Mouse (Mus musculus): Measurements from ENCODE around the gene Ube2l6.

Gene Ube2l6

DNA sequence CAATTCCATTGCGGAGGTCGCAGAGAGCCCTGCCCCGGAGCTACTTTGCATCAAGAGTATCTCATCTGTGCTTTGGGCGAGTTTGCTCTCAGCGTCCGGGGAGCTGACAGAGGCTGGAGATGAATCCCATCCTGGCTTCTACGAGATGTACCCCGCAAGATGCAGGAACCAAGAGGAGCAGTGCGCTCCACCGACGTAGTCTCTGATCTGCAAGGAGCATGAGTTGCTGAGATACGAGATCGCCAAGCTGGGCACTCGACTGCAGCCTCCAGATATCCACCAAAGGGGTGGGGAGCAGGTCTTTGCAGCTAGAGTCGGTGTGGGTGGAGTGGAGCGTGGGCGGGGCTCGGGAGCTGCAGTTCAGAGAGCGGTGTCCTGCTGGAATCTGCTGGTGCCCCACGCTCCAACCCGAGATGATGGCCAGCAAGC, at the start of gene Ube2l6:
Ube2l6 (plus strand) TSS at position 336 of the 429 bp plus-strand sequence.
- peak; percentile 68 to 77 for DNase-seq (ENCODE audit: low spot score in 2 of 2)

DNA sequence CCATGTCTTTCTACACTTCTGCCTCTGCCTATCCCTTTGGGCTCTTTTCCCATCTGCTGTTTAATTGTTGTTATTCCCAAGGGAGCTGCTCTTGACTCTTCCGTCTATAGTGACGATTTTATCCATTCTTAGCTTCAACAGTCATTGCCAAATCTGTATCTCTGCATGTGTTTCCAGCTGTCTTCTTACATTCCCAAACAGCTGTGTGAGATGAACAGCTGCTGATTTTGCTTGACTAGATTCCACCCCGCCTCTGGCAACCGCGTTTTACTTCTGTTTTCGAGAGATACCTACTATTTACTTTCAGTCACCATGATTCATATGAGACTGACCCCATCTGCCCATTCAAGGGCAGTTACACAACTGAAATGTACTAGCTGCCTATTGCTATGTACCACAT, 48.5 kb upstream of the Ube2l6 start:
- DNase-seq (ENCODE audit: low spot score in 2 of 2), result no peak

DNA sequence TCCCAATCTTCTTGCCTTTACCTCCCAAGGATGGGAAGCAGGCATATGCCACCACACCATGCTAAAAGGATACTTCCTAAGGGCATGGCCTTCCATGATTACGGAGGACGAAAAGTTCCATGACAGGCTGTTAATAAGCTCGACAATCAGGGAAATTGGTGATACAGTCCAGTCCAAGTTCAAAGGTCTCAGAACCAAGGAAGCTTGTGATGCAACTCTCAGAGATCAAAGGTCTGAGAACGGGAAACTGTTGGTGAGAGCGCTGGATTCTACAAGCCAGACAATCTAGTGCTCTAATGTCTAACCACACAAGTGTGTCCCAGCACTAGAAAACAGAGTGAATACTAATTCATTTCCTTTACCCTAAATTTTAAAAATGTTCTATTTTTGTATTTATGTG, 42.4 kb upstream of the Ube2l6 start:
- no peak for DNase-seq (ENCODE audit: low spot score in 2 of 2)

DNA sequence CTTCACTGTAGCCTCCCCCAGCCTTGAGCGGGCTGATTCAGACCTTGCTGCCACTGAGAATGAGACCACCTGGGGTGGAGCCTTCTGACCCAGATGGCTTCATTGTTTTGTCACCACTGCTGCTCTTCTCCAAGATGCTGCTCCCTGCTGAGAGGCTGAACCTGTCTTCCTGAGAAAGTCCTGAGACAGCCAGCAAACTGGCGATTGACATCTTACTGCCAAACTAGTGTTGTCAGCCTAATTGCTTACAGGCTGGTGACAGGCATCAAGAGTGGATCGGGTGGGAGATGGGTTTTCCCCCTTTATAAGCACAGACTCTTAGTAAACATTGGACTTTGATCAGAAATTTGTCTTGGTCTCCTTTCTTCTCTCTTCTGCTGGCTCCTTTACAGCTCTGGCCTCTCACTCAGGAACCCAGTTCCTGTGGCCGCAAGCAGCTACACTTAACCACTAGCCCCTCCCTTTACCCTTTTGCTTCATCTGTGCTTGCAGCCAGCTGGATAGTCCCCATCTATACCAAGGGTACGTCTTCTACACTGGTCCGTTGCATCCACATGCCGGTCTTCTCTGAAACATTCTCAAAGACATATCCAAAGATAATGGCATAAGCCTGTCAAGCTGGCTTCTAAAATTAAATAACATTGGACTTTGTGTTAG, 41.5 kb upstream of the Ube2l6 start:
- no peak for DNase-seq (ENCODE audit: low spot score in 2 of 2)

DNA sequence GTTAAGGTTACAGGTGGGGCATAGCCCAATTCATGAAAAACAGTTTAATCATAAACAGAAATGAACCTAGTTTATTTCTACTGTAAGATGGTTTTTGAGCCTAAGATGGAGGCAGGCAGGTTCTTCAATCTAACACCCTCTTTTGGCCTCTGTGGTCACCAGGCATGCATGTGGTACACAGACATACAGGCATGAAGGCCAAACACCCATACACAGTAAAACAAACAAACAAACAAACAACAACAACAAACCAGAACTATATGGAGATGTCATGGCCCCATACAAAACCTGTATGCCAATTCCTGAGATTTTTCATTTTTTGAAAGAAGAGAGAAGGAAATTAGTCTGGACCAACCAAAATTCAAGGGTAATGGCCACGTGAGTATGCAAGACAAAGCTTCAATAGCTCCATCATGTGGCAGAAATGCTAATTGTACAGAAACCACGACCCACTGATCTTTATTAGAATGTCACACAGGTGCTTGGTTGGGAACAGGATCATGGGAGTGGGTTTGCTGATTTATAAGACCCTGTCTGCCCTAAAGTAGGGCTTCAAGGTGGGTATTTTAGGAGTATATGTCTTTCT, 40.0 kb upstream of the Ube2l6 start:
- peak in 1 of 2 experiments; percentile 30 for DNase-seq (ENCODE audit: low spot score in 2 of 2)

DNA sequence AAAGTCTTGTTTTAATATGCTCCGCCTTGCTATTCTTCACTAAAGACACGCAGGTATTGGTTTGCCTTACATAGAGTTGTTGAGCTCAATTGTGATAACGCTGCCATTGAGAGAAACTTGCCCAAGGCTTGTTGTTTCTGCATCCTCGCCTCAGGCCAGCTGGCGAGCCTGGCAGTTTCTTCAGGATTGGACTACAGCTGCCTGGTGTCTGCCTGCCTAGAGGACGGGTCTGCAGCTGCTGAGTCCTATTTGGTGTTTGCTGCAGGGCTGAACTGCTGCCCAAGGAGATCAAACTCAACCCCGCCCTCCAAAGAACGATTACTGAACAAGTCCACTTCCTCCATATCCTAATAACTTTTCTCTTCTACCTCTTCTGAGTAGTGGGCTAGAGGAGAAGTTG, 37.9 kb upstream of the Ube2l6 start:
- no peak for DNase-seq (ENCODE audit: low spot score in 2 of 2)

DNA sequence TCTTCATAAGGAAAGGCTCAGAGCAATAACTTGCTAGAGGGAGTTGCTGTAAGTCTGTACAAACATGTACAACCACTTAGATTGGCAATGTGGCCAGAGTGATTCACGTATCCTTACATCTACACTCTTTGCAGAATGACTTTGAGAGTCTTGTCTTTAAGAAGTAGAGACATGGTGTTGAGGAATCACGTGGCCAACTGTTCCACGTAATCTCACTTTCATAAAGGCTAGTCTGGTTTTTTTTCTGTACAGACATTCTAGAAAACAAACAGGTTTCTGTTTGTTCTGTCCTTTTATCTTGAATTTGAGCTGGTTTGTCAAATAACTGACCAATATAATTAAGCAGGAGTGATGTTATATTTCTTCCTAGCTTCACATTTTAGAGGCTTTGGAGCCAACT, 37.3 kb upstream of the Ube2l6 start:
- no peak for DNase-seq (ENCODE audit: low spot score in 2 of 2)

DNA sequence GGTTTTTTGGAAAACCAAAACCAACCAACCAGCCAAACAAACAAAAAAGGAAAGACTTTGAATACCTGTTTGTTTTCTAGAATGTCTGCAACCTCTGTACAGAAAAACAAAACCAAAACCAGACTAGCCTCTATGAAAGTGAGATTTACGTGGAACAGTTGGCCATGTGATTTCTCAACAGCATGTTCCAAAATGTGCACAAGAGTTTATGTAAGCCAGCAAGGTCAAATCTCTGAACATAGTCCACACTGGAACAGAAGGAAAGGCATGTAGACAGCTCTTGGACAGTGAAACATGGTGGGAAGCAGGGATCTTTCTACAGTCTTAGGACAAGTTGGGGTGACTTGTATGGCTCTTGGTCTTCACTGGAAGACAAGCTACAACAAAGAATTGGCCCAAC, 36.8 kb upstream of the Ube2l6 start:
- no peak for DNase-seq (ENCODE audit: low spot score in 2 of 2)

DNA sequence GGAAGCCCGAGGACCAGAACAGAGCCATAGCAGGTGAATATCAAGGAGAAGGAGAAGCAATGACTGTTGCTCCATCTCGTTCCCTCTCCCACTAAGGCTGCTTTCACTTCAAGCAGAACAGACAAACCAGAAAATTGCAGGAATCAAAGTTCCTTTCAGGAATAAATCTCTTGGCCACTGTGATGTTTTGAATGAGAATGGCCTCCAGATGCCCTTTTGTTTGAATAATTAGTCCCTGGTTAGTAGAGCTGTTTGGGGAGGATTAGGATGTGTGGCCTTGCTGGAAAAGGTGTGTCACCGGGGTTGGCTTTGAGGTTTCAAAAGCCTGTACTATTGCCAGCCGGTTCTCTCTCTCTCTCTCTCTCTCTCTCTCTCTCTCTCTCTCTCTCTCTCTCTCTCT, 36.3 kb upstream of the Ube2l6 start:
- DNase-seq (ENCODE audit: low spot score in 2 of 2), result no peak

DNA sequence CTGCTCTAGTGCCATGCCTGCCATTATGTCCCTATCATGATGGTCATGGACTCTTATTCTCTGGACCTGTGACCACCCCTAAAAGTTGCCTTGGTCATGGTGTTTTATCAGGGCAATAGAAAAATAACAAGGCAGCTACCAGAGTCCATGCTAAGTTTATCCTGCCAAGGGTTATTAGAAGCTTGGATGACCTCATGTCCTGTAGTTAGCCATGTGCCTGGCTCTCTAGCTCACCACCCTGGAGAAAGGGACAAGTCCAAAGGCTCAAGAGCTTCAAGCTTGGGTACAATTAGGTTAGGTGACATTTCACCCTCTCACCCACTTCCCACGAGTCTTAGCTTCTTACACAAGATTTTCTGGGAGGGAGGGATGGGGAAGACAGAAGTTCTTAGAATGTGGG, 35.8 kb upstream of the Ube2l6 start:
- DNase-seq (ENCODE audit: low spot score in 2 of 2), result no peak

DNA sequence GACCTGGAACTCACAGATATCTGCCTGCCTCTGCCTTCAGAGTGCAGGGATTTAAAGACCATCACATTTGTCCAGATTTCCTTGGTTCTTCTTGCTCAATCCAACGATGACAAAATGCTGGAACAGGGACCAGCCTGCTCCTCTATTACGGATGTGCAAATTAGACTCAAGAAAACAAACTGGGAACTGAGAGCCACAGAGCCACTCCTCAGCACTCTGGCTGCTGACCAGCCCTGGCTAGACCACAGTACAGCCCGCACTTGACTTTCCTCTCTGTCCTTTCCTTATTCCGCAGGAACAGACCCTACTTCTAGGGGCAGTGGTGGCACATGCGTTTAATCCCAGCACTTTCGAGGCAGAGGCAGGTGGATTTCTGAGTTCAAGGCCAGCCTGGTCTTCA, 28.1 kb upstream of the Ube2l6 start:
- DNase-seq (ENCODE audit: low spot score in 2 of 2), result no peak

DNA sequence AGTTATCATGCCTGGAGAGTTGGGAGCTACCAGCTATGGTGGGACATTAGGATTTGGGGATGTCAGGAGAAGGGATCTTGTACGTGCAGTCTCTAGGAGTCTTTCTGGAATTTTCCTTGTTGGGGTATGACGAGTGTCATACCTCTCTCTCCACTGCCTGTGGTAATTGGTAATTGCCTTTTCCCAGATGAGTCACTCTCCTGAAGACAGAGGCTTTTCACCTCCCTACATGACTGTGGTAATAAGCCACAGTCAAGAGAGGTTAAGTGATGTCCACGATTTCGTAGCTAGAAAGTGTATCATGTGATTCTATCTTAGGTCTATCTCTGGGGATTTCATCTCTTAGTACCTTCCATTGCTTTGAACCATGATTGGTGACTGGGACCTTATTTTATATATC, 26.2 kb upstream of the Ube2l6 start:
- DNase-seq (ENCODE audit: low spot score in 2 of 2), result no peak

DNA sequence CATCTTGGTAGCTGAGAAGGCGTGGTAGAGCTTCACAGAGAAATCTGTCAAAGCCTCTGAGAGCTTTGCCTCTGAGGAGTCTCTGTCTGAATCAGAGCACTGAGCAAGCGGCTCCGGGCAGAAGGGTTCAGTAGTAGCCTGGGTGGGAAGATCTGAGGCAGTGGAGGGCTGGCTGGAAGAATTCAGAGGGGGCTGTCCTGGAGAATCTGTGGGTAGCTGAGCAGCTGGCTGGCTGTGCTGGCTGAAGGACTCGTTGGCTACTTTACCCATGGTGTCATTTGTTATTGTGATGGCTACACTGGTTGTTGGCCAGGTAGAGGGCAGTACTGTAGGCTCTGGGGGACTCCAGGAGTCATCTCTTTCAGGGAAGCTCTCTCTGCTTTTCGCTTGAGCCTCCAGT, 25.4 kb upstream of the Ube2l6 start:
- no peak for DNase-seq (ENCODE audit: low spot score in 2 of 2)

DNA sequence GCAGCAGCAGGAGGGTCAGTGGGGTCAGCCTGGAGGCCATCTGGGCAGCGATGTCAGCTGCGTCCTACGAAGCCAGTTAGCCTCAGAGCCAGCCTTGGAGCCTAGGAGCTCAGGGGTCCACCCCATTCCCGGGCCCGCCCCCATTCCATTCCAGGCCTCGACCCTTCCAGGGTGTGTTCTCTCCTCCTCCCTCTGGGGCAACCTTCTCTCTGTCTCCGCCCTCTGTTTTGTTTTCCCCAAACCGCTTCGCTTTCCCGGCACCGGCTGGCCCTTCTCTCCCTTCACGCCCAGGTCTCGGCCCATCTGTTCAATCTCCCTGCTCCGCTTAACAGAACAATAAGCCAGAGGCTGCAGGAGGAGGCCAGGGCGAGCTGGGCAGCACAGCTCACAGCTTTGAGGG, 23.9 kb upstream of the Ube2l6 start:
- peak in 1 of 2 experiments; percentile 29 for DNase-seq (ENCODE audit: low spot score in 2 of 2)

DNA sequence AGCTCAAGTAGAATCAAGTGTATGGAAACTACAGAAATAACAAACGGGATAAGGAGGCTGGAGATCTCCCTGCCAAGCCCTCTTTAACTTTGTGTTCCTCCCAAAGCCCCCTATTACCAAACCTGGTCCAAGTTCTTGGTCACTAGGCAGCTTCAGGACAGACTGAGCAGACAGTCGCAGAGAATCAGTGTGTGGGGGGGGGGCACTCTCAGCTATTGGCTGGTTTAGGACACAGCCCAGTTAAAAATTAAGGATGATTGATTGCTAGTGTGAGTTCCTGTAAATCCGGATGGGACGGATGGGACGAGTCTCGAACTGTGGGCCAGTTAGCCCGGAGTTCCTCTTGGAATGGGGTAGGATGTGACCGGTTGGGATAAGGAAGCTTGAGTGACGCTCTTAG, 23.4 kb upstream of the Ube2l6 start, which contains the start of gene Serping1:
Serping1 (minus strand) TSS at position 204 of the 400 bp plus-strand sequence.
- no peak for DNase-seq (ENCODE audit: low spot score in 2 of 2)

DNA sequence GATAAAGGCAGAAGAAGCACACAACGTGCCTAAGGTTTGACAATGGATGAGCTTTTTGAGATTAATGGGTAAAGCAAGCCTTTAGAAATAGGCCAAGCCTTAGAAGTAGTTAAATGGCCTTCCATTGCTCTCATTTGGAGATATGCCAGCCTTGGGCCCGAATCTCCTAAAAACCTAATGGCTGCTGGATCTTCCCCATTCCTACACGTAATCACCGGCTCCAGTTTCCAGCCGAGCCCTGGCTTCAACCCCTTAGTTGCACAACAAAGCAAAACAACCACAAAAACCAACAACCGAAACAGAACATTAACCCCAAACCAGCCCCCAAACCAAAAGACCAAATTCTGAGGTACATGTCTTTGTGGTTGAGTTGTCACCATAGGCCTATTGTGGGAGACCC, 23.0 kb upstream of the Ube2l6 start:
- DNase-seq (ENCODE audit: low spot score in 2 of 2), result no peak

DNA sequence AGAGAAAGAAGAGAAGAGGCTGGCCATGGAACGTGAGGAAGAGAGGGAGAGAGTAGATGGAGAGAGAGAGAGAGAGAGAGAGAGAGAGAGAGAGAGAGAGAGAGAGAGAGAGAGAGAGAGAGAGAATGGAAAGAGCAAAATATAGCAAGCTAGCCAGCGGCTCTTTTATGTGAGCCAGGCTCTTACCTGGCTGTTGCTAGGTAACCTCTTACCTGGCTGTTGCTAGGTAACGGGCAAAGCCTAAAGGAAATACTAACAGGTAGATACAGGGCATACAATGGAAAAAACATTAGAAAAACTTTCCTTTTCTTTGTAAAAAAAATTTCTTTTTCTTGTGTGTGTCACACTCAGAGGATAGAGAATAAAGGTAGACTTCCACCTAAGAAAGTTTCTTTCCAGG, 20.9 kb upstream of the Ube2l6 start:
- DNase-seq (ENCODE audit: low spot score in 2 of 2), result no peak

DNA sequence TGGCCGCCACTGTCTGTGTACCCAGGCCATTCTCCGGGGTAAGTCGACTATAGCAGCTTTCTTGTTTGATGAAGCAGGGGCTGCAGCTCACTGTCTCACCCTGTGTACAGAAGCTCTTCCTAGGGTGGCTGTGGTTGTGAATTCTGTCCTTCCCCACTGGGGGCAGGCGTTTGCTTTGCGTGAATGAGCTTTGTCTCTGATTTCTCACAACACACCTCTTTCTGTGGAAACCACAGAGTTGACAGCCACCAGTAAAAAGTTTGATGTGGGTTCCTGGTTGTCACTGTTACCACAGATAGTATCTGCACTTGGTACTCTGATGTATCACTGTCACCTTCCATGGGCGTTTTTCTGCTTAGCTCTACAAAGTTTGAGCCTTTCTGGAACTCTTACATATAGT, 19.4 kb upstream of the Ube2l6 start:
- no peak for DNase-seq (ENCODE audit: low spot score in 2 of 2)

DNA sequence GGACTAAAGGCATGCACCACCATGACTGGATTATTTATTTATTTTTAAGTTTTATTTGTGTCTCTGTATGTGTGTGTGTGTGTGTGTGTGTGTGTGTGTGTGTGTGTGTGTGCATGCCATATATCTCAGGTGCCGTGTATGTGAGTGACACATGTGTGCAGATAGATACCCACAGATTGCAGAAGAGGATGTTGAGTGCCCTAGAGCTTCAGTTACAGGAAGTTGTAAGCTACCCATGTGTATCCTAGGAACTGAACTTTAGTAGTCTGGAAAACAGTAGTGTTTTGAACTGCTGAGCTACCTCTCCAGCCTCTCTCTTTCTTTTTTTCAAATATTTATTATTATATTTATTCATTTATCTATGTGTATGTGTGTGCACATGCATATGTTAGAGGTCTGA, 15.3 kb upstream of the Ube2l6 start:
- no peak for DNase-seq (ENCODE audit: low spot score in 2 of 2)

DNA sequence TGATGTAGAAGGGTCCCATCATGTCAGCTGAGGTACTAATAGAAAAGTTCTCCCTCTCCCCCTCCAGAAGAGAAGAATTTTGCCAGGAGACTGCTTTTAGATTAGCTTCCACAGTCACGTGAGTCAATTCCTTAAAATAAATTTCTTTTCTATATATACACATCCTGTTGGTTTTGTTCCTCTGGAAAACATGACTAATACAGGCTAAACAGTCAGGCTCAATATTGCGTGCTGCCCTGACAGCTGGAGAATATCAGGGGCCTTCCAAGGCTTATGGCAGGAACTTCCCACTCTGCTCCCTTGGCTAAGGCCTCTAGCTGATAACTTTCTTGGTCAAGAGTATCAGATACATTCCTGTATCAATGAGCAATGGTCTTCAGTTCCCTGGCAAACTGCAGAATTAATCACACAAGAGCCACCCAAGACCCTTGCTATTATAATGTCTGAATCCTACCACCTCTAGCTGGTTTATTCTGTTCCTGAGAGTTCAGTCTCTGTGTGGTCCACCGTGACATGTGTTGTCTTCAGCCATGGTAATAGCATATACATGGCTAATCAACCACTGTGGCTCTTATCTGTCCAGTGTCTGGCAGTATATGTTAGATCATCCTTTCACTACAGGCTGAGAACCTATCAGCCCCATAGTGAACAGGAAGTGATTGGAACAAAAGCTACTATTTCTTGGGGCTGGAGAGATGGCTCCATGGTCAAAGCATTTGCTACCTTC, 14.6 kb upstream of the Ube2l6 start:
- DNase-seq (ENCODE audit: low spot score in 2 of 2), result no peak

DNA sequence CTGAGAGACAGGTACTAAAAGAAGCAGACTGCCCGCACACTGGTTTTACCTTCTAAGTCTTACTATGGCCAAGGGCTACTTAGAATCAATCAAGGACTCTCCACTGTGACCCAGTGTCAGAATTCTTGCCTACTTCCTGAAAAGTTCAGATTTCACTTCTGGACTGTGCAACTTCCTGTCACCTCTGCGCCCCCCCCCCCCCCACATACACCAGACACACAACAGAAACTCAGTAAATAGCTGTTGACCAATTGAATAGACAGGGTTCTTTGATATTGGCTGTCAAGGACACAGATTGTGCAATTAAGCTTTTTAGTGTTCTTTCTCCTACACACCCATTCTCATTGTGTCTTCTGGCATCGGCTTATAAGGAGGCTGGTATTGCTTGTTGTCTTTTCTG, 10.3 kb upstream of the Ube2l6 start:
- no peak for DNase-seq (ENCODE audit: low spot score in 2 of 2)

DNA sequence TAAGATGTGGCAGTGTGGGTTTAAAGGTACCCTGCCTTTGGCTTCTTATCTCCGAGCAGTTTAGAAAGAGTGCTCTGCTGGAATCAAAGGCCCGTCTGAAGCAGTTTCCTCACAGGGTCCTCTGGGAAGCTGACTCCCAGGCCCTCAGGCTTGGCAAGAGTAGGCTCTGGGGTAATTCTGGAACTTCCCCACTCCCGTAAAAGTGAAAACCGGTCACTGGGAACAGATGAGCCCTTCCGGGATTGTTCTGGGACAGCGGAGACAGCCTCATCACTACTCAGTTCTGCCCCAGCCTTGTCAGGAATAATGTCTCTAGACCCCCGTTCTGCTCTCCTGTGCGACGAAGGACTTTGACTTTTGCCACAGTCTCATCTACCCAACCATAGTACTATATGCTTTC, 8.2 kb upstream of the Ube2l6 start:
- DNase-seq (ENCODE audit: low spot score in 2 of 2), result no peak

DNA sequence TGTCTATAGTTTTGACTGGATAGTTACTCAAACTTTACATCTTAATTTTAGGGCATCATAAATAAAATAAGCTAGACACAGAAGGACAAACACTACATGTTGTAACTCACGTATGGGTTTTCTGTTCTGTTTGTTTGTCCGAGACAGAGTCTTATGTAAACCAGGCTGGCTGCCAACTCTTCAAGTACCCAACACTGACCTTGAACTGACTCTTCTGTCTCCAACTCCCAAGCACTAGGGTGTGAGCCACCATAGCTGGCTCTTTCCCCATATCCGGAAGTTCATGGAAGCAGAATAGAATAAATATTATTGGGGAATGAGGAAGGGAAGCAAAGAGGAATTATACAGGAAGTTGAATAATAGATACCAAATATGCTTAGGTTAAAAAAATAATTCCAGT, 6.1 kb upstream of the Ube2l6 start:
- DNase-seq (ENCODE audit: low spot score in 2 of 2), result no peak

All from right cerebral cortex, postnatal 10 days (tissue).